Mouse (Mus musculus): ENCODE measurements around the gene Ttyh3.

- TF ChIP-seq POLR2A (IDR thresholded peaks at IDR 0.05; ENCODE audit: borderline replicate concordance, control insufficient read depth, low read depth, low read length) (no peak), CTCF (IDR thresholded peaks at IDR 0.05; ENCODE audit: control insufficient read depth, insufficient read depth, low read length) (no peak)
These were observed 54.0 kb downstream of the Ttyh3 start for GRCm38 (mm10) chr5:140594846-140595245.
